Mouse (Mus musculus) E14TG2a.4 (cell line): Measurements from ENCODE around the gene Fez1.

ENCODE experiments used
- CTCF ChIP-seq: conservative IDR thresholded peaks from 2 replicates; pipeline ENCODE4 v1.5.1; 2014; ENCODE audit warnings: low read length
- NANOG ChIP-seq: IDR thresholded peaks from 2 replicates; pipeline ENCODE4 v1.6.1; 2014; ENCODE audit warnings: borderline replicate concordance, low read length, mixed read lengths

DNA sequence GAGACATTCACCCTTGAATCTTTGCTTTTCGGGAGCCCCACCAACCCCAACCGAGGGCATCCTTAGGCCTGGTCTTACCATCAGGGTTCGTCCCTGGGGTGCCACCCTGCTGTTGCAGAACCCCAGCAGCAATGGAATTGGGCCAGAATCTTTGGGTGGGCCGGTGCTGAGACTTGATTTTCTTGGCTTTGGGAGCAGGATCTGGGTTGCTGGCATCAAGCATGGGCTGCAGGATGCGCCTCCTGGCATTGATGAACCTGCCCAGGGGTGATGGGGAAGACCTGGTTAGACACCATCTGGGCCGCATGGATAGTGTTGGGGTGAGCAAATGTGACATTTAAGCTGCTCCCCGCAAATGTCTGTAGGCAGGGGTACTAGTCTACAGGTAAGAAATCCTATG is 72.6 kb downstream of the Fez1 start:
- TF ChIP-seq CTCF (no peak), NANOG (no peak)
